Mouse (Mus musculus) cerebellum, adult 18-20 months (tissue): Measurements from ENCODE around the gene Dnmt3a.

Source experiments
- DNase-seq, 2 experiments: peaks; one replicate each; pipeline ENCODE4 v3.0.0; 2021

The Dnmt3a gene

DNA sequence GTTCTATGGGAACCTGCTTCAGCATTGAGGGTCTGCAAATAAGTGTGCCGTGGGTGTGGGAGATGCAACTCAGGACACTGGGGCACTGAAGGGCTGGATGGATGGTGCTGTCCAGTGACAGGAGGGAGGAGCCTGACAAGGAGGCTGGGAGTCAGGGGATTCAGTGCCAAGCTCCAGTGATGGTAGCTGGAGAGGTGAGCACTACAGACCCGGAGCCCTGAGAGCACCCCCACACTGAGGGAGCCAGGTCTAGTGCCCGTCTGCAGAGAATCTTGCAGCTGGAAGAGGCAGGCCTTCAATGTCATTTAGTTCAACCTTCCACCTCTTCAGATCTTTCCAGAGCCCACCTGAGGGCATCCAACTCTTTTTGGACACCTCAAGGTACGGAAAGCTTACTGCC lies at the start of gene Dnmt3a:
Gene Dnmt3a (plus strand): TSS at position 156 of the 400 bp plus-strand sequence.
- DNase-seq: peak in 1 of 2 experiments; percentile 54

DNA sequence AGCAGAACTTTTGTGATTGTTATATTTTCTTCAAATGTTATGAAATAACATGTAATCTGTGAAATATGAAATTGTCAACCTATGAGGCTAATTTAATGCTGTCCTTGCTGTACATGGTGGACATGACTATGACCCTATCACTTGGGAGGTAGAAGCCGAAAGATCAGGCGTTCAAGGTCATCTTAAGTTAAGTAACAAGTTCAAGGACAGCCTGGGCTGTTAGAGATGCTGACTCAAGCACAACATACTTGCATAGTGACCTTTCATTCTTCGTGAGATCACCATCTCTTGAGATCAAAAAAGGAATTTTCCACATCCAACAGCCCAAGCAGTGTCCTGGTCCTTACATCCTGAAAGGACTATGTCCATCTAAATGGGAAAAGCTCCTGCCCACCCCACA lies 49.6 kb upstream of the Dnmt3a start:
- no peak for DNase-seq

DNA sequence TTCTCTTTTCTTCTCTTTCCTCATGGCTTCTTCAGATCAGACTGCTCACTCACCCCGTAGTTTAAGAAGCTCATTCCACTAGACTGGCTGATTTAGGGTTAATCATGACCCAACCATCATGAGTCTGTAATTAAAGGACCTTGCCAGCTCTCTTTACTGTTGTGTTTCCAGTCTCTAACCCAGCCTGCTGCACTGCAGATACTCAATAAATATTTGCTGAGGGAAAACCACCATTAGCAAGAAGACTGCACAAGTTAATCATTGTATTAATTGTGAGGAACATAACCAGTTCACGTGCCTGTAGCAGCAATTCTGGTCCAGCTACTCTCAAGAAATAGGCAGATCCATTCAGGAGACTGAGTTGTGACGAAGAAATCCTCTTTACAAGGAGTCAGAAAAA lies 47.7 kb upstream of the Dnmt3a start:
- no peak for DNase-seq

DNA sequence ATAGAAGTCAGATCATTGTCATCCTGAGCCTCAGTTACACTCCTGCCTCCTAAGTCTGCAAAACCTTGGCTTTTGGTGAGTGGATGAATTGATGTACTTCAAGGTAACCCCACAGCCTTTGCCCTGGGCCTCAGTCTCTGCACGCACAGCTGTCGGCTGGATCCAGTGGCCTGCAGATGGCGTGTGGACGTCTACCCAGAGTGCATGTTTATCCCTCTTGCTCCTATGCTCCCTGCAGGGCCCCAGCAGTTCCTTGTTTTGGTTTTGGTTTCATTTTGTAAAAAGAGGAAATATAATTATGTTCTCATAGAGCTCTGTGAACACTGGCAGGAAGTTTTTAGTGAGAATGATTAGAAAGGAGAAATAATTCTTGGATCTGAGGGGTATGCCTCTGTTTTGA lies 46.4 kb upstream of the Dnmt3a start:
- peak in 1 of 2 experiments; percentile 26 for DNase-seq

DNA sequence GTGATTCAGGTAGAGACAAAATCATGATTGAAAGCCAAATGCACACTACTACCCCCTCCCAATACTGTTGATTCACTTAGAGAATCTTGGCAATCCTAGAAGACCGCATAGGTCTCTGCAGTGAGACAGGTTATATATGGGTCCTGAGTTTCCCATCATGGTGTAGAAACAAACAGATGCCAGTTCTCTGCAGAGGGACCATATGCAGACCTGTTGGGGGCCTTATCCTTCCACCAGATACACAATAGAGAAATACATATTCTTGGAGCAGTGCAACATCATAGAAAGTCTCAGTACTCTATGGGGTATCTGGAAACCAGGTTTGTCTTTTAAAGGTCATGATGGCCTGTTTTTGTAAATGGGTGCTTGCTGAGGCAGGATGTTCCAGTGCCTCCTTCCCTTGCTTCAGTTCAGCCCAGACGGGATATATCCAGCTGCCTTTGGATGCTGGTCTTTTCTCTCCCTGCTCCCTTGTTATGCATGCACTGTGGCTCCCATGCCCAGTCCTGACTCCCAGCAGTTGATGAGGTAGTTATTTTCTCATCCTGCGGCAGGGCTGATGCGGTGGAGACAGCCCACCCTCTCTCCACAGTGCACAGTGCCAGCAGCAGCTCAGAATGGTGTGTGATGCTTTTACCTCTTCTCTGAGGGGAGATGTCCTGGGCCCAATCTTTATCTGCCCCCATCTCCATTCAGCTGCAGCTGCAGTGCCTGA lies 44.8 kb upstream of the Dnmt3a start:
- DNase-seq: no peak

DNA sequence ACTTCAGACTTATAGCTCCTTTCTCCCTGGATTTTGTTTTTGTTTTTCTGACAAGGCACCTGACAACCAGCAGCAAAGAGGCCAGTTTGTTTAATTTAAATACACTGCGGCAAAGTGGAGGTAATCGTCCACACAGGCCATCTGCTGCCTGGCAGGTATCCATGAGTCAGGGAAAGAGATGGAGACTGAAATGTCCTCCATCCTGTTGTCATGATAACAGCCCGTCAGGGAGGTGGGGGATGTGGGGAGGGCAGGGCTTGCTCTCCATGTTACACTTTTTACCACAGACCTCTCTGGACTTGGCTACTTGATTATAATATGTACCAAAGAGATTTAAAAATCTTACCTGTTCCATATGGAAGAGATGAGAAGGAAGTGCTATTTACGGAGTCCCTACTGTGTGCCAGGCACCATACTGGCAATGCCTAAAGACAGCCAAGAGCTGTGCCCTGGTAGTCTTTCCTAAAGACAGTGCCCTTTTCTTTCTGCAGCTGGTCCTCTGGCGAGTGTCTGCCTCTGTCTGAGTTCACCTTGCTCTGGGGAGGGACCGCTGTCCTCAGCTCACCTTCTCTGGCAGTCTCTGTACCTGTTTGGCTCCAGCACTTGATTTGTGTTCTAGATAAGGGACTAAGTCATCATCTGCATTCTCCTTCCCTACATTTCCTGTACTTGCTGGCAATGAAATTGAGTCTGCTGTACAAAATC lies 44.1 kb upstream of the Dnmt3a start:
- peak; percentile 93 for DNase-seq

DNA sequence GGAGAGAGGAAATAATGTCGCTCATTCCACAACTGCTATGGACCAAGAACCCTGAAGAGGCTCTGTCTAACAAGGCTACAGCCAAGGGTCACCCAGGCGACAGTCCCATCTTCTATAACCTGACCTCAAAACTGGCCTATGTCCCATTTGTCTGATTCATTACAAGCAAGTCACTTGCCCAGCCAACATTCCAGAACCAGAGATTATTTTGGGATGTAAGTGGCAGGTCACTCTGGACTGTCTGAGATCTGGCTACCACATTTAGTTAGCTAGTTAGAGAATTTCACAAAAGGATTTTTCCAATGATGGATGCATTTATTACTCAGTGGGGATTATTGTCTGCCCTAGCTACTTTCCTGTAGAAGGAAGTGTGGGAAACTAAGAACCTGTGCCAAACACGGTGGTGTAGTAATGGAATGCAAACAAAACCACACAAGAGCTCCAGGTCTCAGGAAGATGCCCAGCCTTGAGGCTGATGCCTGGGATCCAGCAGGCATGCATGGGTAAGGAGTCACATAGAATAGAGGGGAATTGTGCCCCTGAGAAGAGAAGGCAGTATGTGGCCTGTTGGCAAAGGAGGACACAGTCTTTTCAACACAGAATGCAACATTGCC lies 41.5 kb upstream of the Dnmt3a start:
- DNase-seq: no peak

DNA sequence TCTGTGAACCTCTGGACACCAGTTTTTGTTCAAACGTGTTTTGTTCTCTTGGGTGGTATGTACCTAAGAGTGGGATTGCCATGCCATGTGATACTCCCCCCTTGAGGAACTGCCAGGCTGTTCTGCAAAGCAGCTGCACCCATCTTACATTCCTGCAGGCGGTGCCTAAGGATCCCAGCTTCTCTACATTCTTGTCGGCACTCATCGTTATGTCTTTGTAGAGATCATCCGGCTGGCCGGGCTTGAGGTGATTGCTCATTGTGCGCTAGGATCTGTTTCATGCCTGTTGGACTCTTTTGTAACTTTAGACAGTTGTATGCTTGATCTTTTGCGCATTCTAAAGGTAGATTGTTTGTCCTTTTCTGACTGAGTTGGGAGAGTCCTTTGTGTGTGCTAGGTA lies 38.4 kb upstream of the Dnmt3a start:
- DNase-seq: no peak

DNA sequence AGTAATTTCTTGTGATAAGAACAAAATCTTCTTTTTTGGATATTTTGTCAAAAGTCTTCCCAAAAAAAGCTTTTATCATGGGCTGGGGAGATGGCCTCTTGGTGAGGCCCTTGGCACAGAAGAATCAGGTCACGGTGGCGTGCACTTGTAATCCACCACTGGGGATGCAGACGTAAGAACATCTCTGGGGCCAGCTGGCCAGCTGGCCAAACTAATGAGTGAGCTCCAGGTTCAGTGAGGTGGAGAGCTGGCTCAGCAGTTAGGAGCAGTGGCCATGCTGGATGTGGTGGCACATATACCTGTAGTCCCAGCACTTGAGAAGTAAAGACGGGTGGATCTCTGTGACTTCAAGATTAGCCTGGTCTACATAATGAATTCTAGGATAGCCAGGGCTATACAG lies 37.4 kb upstream of the Dnmt3a start:
- DNase-seq: no peak

DNA sequence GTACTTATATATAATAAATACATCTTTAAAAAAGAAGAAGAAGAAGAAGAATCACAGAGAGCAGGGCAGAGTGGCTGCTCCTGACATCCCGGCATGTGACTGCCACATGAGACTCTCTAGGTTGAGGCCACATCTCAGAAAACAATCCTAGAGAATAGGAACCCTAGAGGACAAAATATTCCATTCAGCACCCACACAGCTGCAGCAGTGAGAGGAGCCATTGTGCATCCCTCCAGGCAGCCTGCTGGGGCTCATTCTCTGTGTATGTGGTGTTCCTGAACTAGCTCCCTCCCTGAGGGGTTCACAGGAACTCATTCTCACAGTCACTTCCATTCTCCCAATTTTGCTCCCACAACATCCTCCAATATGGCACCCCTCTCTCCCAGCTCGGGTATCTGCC lies 35.3 kb upstream of the Dnmt3a start:
- no peak for DNase-seq

DNA sequence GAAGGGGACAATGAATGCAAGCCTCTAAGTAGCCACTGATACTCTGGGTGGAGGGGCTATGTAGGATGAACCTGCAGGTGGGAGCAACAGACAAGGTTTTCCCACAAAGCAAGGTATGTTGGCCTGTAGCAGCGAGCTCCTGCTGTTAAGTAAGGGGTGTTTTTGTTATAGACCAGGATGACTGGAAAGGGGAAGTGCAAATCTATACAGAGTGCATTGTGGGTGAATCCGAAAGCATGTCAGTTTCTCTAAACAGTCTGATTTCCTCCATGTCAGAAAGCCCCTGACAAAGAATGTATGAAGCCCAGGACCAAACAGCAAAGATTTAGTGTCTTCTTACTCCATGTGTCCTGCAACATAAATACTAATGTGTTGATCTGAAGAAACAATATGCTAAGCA lies 34.7 kb upstream of the Dnmt3a start:
- no peak for DNase-seq

DNA sequence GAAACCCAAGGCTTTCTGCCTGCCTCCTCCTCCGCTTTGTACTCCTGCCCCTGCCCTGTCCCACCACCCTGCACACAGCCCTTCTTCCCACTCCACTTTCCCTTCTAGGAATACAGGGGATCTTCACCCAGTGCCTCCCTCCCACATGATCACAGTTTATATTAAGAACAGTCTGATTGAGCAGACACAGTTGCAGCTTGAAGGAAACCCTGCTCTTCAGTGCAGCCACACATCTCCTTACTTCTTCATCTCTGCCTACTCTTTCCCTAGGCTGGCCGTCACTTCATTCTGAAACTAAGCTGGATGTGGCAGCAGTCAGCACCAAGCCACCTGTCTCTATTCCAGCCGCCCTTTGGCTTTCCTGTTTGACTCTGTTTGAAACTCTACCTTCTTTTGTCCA lies 32.2 kb upstream of the Dnmt3a start:
- DNase-seq: no peak

DNA sequence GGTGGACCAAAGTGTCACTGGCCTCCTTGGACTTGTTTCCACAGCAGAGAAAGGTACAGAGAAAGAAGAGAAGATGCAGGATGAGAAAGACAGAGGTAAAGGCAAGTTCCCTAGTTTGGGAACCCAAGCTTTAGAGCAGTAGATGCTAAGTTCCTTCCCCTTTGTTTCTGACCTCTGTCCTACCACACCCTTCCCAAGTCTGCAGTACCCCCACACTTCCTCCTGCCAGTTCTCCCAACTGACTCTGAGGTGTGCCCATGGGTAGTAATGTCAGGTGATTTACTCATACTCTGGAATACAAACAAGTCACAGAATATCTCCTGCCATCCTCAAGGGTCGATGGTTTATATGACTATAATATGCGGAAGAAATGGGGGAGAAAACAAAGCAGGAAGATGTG lies 29.8 kb upstream of the Dnmt3a start:
- DNase-seq: no peak

DNA sequence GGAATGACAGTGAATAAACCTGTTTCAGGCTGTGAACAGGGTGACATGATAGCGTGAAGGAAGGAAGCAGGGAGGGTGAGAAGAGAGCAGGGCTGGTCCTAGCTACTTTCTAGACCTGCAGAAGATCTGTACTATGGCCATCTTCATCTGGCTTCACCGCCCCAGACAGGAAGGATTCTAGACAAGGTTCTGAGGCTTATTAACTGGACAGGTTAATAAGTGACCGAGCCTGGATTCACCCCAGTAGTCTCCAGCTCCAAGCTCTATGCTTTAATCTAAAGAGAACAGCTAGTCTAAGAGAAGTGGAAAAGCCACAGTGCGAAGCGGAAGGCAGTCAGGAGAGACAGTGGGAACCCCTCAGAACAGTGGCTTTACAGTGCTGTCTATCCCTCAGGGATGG lies 28.1 kb upstream of the Dnmt3a start:
- DNase-seq: no peak

DNA sequence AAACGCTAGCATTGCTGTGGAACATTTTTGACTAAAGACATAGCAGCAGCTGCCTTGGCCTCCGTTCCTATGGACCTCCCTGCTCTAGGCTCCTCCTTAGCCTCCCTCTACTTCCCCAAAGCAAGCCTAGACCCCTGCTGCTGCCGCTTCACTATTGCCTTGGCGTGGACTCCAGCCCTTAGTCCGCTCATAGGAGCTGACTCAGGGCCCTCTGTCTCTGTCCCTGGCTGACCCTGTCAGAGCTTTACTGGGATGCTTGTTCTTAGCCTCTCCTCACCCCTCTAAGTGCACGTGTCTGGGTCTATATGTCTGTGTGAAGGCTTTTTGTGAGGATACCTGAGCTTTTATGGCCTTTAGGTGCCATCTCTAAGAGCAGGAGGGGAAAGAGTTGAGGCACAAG lies 27.5 kb upstream of the Dnmt3a start:
- DNase-seq: no peak

DNA sequence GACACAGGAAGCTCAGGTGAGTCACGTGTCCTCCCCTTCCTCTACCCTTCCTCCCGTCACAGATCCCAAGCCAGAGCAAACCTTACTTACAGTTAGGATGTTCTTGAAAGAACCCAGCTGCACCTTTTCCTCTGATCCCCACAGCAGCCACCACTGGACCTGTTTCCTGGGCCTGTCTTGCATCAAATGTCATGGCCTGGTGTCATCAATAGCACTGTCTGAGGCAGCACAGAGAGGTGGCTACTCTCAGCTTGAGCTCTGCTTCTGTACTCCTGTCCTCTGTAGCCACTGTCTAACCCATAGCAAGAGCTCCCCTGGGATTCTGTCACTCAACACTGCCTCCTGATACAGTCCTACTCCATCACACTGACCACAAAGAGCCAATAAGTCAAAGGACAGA lies 26.2 kb upstream of the Dnmt3a start:
- DNase-seq: no peak

DNA sequence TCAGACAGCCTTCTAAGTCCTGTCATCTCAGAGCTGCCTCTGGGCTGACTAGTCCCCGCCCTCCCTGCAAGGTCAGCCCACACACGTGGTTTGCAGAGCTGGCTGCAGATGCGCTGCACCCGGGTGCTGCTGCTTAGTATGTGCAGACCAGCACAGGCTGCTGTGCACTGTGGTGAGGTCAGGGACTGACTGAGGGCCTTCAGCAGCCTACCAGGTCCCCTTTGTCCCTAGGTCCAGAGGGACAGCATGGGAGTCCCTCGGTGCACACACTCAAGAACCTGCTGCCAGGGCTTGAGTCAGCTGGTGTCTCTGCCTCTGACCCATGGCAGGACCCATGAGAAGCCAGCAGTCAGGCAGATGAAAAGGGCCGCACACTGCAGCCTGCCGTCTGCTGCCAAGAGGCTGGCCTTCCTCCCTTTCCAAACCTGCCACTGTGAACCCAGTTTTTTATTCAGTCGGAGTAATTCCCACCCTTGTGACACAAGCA lies 25.4 kb upstream of the Dnmt3a start:
- DNase-seq: no peak

DNA sequence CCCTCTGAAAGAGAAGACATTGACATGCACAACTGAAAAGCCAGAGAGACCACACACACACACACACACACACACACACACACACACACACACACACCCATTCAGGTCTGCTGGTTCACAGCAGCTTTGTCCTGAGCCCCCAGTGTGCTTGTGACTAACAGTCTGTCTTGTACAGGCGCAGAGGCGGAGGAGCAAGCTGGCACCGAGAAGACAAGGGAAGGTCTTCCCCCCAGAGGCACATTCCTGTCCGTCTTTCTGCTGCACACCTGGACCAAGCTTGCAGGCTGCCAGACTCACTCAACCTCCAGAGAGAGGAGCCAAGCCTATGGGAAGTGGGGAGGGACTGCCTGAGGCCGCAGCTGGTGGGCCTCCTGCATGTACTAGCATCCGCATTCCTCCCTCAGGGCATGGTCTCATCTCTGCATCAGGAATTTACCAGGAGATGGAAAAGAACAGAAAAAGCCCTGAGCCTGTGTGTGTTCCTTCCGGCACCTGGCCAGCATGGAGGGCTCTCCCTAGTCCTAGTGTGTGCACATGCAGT lies 24.8 kb upstream of the Dnmt3a start:
- no peak for DNase-seq

DNA sequence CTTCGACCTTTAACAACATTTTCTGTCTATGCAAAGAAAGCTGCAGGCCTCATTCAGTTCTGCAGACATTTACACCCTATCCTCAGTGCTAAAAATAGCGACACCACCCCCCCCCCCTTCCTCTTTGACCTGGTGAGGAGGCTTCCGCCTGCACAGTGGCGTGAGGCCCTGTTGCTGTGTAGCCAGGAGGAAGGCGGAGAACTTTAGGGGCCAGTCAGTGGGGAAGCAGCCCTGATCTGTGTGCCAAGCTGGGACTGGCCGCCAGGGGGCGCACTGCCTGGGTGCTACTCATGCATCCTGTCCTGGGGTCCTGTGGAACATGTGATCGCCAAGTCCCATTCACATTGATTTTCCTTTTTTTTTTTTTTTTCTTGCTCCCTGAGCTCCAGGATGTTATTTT lies 24.3 kb upstream of the Dnmt3a start:
- DNase-seq: peak; percentile 73 to 83

DNA sequence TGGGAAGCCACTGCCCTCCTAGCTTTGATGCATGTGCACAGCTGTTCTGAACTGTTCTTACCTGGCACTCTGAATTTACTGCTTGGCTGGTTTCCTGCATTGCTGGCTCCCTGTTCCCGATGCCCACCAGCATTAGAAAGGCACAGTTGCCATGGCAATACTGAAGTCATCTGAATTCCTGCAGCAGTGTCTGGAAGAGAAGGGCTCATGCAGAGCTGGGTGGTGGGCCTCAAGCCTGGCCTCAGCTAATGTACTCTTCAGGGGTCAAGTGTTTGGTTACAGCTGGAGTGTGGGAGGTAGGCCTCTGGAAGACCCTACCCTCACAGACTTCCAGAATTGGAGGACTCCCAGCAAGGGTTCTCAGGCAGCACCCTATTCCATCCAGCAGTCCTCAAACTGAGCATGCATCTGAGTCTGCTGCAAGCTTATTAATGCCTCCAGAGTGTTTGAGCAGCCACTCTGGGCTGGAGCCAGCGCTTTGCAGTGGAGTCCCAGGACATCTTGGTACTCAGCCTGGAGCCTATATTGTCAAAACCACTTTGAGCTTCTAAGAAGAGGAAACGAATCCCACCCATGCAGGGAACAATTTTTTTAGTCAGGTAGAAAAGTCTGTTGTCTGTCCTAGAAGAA lies 22.5 kb upstream of the Dnmt3a start:
- DNase-seq: no peak

DNA sequence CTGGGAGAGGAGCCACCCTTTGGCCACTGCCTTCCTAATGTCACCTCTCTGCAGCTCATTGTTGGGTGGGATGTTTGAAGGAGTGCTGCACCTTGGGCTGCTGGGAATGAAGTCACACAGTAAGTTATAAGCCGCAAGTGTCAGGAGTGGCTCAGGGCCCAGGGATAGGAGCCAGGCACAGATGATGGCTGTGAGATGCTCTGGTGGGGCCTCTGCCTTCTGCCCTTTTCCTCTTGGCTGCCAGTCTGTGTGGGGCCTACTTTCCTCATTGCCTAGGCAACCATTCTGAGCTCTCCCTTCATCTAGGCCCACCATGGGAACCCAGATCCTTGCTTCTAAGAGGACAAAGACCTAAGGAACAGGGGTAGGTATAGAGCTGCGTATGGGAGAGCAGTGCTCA lies 21.5 kb upstream of the Dnmt3a start:
- no peak for DNase-seq

DNA sequence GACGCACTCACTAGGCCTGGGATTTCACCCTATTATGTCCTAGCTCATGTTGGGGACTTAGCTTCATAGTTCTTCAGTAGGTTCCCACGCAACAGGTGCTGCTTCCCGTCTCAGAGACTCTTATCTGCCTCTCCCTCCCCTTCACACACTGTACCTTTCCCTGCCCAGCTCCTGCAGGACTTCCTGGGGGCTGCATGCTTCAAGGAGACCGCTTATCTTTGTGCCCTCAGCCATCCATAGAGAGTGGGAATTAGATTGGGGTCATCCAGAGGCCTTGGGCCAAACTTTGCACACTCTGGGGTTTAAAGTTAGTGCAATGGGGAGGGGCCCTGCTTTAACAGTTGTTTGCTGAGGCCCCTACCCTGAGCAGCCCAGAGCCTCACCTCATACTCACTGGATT lies 21.1 kb upstream of the Dnmt3a start:
- DNase-seq: no peak

DNA sequence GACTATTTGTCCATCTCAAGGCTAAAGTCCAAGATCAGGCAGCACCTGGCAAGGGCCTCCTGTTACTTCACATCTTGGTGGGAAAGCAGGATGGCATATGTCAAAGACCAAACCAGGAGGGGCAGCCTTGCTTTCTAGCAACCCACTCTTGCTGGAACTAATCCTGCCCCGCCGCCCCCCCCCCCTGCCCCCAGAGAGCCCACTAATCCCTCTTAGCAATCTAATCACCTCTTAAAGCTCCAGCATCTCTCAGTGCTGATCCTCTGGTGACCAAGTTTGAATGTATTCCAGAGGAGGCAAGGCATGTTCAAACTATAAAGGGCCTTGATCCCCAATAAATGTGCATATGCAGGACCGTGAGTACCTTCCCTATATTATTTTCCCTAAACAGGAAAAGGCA lies 18.8 kb upstream of the Dnmt3a start:
- no peak for DNase-seq
